Mouse (Mus musculus): ENCODE measurements around the gene Rilpl1.

GRCm38 (mm10) chr5:124536776-124537175 is 5.6 kb upstream of the Rilpl1 start:
- TF ChIP-seq CTCF (IDR thresholded peaks at IDR 0.05; ENCODE audit: low read depth) (no peak), EP300 (IDR thresholded peaks at IDR 0.05; ENCODE audit: low read depth) (no peak)
